ENCODE assay signal across 17 mouse cellular contexts in genomic region chr14:103647981-103648380, GRCm38 (mm10). TPM values are rescaled to one million over a fixed set of nuclear protein-coding genes. Genes with fewer than 3 reads are reported as not detected.
A peak's percentile ranks its signal among the peaks of the same experiment; 100 is the strongest.
DNase-seq lines count a peak whose midpoint lies in the region; ATAC-seq and TF ChIP-seq lines count a peak whose summit lies in the region.
"Had no signal": no experiment of that assay in that cellular context is flagged by ENCODE, and none has a peak within 500 bp of the region (broad histone marks: within the 10 kb centered on the region; RNA-seq: fewer than 3 reads in every experiment).

No protein-coding gene starts in this region.

- peaks cover 41% of the 10 kb centered on the region for H3K27me3 ChIP-seq in embryonic facial prominence, embryonic 10.5 days (replicated peaks; ENCODE audit: low read depth, poor library complexity, severe bottlenecking)
- H3K27me3 ChIP-seq in forebrain, embryonic 10.5 days (ENCODE audit: poor library complexity, severe bottlenecking): peaks cover 4% of the 10 kb centered on the region
- no peaks in the 10 kb centered on the region for H3K27me3 ChIP-seq in forebrain, postnatal 0 days (ENCODE audit: insufficient read depth, low read length)
- no peaks in the 10 kb centered on the region for H3K27me3 ChIP-seq in midbrain, postnatal 0 days (ENCODE audit: insufficient read depth, low read length)
- H3K27me3 ChIP-seq: hindbrain, embryonic 12.5 days had no signal

- WGBS in embryonic facial prominence, embryonic 10.5 days: 70% methylated on average over 2 of the region's 2 CpGs
- WGBS in forebrain, embryonic 10.5 days: 52% methylated on average over 2 of the region's 2 CpGs
- 23% methylated on average over 2 of the region's 2 CpGs for WGBS in forebrain, postnatal 0 days
- WGBS in midbrain, postnatal 0 days: 39% methylated on average over 2 of the region's 2 CpGs

- H3K4me2 ChIP-seq in forebrain, postnatal 0 days (ENCODE audit: low read depth): 0 out of 2 replicates have a peak overlapping the region, but pooled peaks have one; percentile 76
- H3K4me2 ChIP-seq in midbrain, postnatal 0 days (ENCODE audit: low read depth, low read length, poor library complexity, severe bottlenecking): no peak overlapping the region
- H3K4me2 ChIP-seq: embryonic facial prominence, embryonic 13.5 days; heart, embryonic 15.5 days had no signal

- H3K9ac ChIP-seq in forebrain, postnatal 0 days: peak overlapping the region; percentile 31; the same call in 1 of the 2 replicates
- peak overlapping the region; percentile 44; the same call in 1 of the 2 replicates for H3K9ac ChIP-seq in midbrain, postnatal 0 days (replicated peaks; ENCODE audit: low read length, poor library complexity, severe bottlenecking)
- H3K9ac ChIP-seq: embryonic facial prominence, embryonic 13.5 days; heart, embryonic 15.5 days; hindbrain, embryonic 12.5 days; stomach, embryonic 15.5 days had no signal

- no peaks in the 10 kb centered on the region for H3K9me3 ChIP-seq in embryonic facial prominence, embryonic 10.5 days
- H3K9me3 ChIP-seq in forebrain, embryonic 10.5 days: no peaks in the 10 kb centered on the region
- no peaks in the 10 kb centered on the region for H3K9me3 ChIP-seq in forebrain, postnatal 0 days (ENCODE audit: low read length)
- no peaks in the 10 kb centered on the region for H3K9me3 ChIP-seq in midbrain, postnatal 0 days (ENCODE audit: low read length)
- H3K9me3 ChIP-seq: embryonic facial prominence, embryonic 13.5 days; heart, embryonic 15.5 days; hindbrain, embryonic 12.5 days; stomach, embryonic 15.5 days had no signal

- ATAC-seq in forebrain, postnatal 0 days: no peak
- ATAC-seq in midbrain, postnatal 0 days (ENCODE audit: low FRiP score): no peak
- ATAC-seq: intestine, embryonic 16.5 days had no signal

- no peak for DNase-seq in embryonic facial prominence, embryonic 10.5 days (ENCODE audit: low spot score)
- no peak for DNase-seq in forebrain, embryonic 10.5 days (ENCODE audit: extremely low spot score, low spot score)
- DNase-seq in forebrain, postnatal 0 days: no peak
- DNase-seq in midbrain, postnatal 0 days (ENCODE audit: low spot score): no peak
- no peak for DNase-seq in gastrocnemius, adult 8-10 months (ENCODE audit: low spot score in 2 of 2)
- DNase-seq in gastrocnemius, postnatal 14 days: no peak
- DNase-seq in gastrocnemius, postnatal 25 days: no peak
- DNase-seq: adrenal gland, postnatal 10 days; heart, adult 18-20 months; liver; lung, postnatal 10 days; thymus, adult 18-20 months had no signal

- no peak for TF ChIP-seq CTCF in forebrain, postnatal 0 days (IDR thresholded peaks at IDR 0.05; ENCODE audit: low read depth)
- no peak for TF ChIP-seq CTCF in midbrain, postnatal 0 days (IDR thresholded peaks at IDR 0.05)

- intact Hi-C loops in gastrocnemius, postnatal 14 days (cut with DNase I; ENCODE audit: low total_unique reads): no loop called here

- H3K27ac ChIP-seq in embryonic facial prominence, embryonic 10.5 days (replicated peaks): 0 out of 2 replicates have a peak overlapping the region, but pooled peaks have one; percentile 14
- peak overlapping the region; percentile 77 for H3K27ac ChIP-seq in forebrain, embryonic 10.5 days
- H3K27ac ChIP-seq in forebrain, postnatal 0 days (ENCODE audit: low read depth, low read length): peak overlapping the region; percentile 95
- peak overlapping the region; percentile 43; the same call in 1 of the 2 replicates for H3K27ac ChIP-seq in midbrain, postnatal 0 days (ENCODE audit: low read depth, low read length)
- H3K27ac ChIP-seq: embryonic facial prominence, embryonic 13.5 days; heart, embryonic 15.5 days; stomach, embryonic 15.5 days had no signal

- H3K4me1 ChIP-seq in embryonic facial prominence, embryonic 10.5 days: peaks cover 26% of the 10 kb centered on the region
- peaks cover 54% of the 10 kb centered on the region for H3K4me1 ChIP-seq in forebrain, embryonic 10.5 days
- peaks cover 18% of the 10 kb centered on the region; the same call in 1 of the 2 replicates for H3K4me1 ChIP-seq in forebrain, postnatal 0 days (ENCODE audit: insufficient read depth)
- peaks cover 4% of the 10 kb centered on the region; the same call in 1 of the 2 replicates for H3K4me1 ChIP-seq in midbrain, postnatal 0 days (ENCODE audit: insufficient read depth, low read length)
- H3K4me1 ChIP-seq: stomach, embryonic 15.5 days had no signal

- H3K36me3 ChIP-seq in embryonic facial prominence, embryonic 10.5 days (replicated peaks): no peaks in the 10 kb centered on the region
- H3K36me3 ChIP-seq in forebrain, embryonic 10.5 days (replicated peaks): no peaks in the 10 kb centered on the region
- H3K36me3 ChIP-seq in forebrain, postnatal 0 days (ENCODE audit: insufficient read depth): no peaks in the 10 kb centered on the region
- no peaks in the 10 kb centered on the region for H3K36me3 ChIP-seq in midbrain, postnatal 0 days (ENCODE audit: insufficient read depth, low read length)
- H3K36me3 ChIP-seq: embryonic facial prominence, embryonic 13.5 days; heart, embryonic 15.5 days; hindbrain, embryonic 12.5 days; stomach, embryonic 15.5 days had no signal

- H3K4me3 ChIP-seq in embryonic facial prominence, embryonic 10.5 days: no peak overlapping the region
- no peak overlapping the region for H3K4me3 ChIP-seq in forebrain, embryonic 10.5 days
- H3K4me3 ChIP-seq in forebrain, postnatal 0 days (ENCODE audit: low read depth, low read length): no peak overlapping the region
- H3K4me3 ChIP-seq in midbrain, postnatal 0 days (ENCODE audit: low read depth, low read length): no peak overlapping the region
- H3K4me3 ChIP-seq: embryonic facial prominence, embryonic 13.5 days; heart, embryonic 15.5 days; hindbrain, embryonic 12.5 days had no signal

RNA-seq across cellular contexts. Expression of gene Slain1, which starts 2.0 kb away (rescaled TPM):
- polyA plus RNA-seq in embryonic facial prominence, embryonic 10.5 days (2016; fragmentation: Nextera tagmentation; extraction: Ambion mirVana): 3.9 and 4.1 TPM in 2 replicates
- polyA plus RNA-seq in forebrain, embryonic 10.5 days (2016; fragmentation: Nextera tagmentation; extraction: Ambion mirVana): 4.2 and 4.3 TPM in 2 replicates
- 100 and 104 TPM in 2 replicates for total RNA-seq in forebrain, postnatal 0 days (2014; rRNA removed)
- polyA plus RNA-seq in forebrain, postnatal 0 days (2015; fragmentation: Nextera tagmentation; extraction: Ambion mirVana): 42.6 and 44.2 TPM in 2 replicates
- total RNA-seq in midbrain, postnatal 0 days (2014; rRNA removed): 70.0 and 89.7 TPM in 2 replicates
- 16.6 and 20.3 TPM in 2 replicates for polyA plus RNA-seq in midbrain, postnatal 0 days (2015; fragmentation: Nextera tagmentation; extraction: Ambion mirVana)
- not detected for total RNA-seq in gastrocnemius, adult 8-10 months (2022)
- under 1 TPM in 1 of 2 experiments, not detected in 1; 0.08 TPM for total RNA-seq in gastrocnemius, postnatal 14 days (2021)
- total RNA-seq in gastrocnemius, postnatal 25 days (2021): not detected

Comparison
In these comparisons a context has a peak if more than half of its experiments do, and no peak if none do; other contexts are left out.
1. H3K27ac ChIP-seq: peak in every context shown above with its lines; median percentile 95 in forebrain, postnatal 0 days; 77 in forebrain, embryonic 10.5 days; 43 in midbrain, postnatal 0 days; 14 in embryonic facial prominence, embryonic 10.5 days.
2. RNA of gene Slain1, which starts 2.0 kb away (total RNA-seq): 100 to 104 TPM in forebrain, postnatal 0 days and 70.0 to 89.7 TPM in midbrain, postnatal 0 days; 0.08 TPM in gastrocnemius, postnatal 14 days, not detected in gastrocnemius, postnatal 25 days and not detected in gastrocnemius, adult 8-10 months; every median in the first group is over 10 times any median in the second.